Mouse (Mus musculus) liver, embryonic 14.5 days (tissue): ENCODE measurements around the gene Ccs.

Experiments
- CTCF ChIP-seq: IDR thresholded peaks from 2 replicates; pipeline ENCODE4 v1.5.1; 2016; ENCODE audit warnings: antibody characterized with exemption, low read depth, control low read depth
- EP300 ChIP-seq: IDR thresholded peaks from 2 replicates; pipeline ENCODE4 v1.6.1; 2016; ENCODE audit warnings: antibody characterized with exemption, low read depth

DNA sequence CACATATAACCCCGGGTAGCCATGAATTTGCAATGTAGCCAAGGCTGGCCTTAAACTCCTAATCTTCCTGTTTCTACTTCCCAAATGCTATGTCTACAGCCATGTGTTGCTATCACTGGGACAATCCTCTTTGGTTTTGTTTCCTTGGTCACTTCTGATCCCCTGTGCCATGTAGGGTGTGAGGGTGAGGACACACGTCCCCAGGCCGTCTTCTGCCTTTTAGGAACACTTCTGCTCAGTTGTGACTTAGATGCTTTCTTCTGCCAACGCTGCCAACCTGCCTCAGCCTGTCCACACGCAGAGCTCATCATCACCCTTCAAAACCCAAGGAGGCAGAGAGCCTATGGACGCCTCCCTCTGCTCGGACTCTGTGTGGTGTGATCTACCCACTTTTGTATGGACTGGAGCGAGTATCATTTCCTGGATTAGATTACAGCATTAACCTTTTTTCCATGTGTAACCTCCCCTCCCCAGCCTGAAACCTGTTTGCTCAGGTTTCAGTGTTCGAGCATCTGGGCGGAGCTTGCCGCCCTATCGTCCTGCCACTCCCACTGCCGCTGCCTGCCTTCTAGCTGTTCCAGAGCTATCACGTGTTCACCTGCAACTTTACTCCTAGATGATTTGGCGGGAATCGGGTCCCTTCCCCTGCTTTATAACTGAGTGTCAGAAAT lies 10.6 kb downstream of the Ccs start:
- TF ChIP-seq EP300, result no peak
- no peak for TF ChIP-seq CTCF
